Mouse (Mus musculus) E14TG2a.4 (cell line): ENCODE measurements at regions not wholly inside any gene's neighbourhood (a gene's known extent, or its start where the extent isn't known, plus 50 kb on each side); places are given as distances from the start of the nearest gene placed in this dataset.

Experiments
- CTCF ChIP-seq: conservative IDR thresholded peaks from 2 replicates; pipeline ENCODE4 v1.5.1; 2014; ENCODE audit warnings: low read length
- POU5F1 ChIP-seq: IDR thresholded peaks from 2 replicates; pipeline ENCODE4 v1.6.1; 2014; ENCODE audit warnings: low read length, borderline replicate concordance

DNA sequence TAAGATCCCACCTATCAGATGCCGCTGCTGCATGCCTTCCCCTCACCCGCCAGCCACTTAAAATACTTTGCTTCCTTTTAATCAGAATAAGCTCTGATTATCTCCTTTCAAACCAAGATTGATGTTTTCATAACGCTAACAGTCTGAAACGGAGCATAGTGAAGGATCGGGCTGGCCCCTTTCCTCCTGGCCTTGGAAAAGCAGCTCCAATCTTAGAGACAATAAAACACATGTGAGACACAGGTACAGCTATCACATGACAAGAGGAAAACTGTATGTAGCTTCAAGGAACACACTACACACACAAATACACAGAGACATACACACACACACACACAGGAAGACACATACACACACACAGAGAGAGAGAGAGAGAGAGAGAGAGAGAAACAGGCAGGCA, 165.3 kb upstream of the Rnf32 start:
- TF ChIP-seq CTCF, result no peak
- no peak for TF ChIP-seq POU5F1
